Mouse (Mus musculus): ENCODE measurements around the gene Bnip3. TPM values are rescaled to one million over a fixed set of nuclear protein-coding genes. Genes with fewer than 3 reads are reported as not detected.

Bnip3 gene
- total and polyA plus RNA-seq, 3 experiments: 20.8 to 294 (median 102) TPM

DNA sequence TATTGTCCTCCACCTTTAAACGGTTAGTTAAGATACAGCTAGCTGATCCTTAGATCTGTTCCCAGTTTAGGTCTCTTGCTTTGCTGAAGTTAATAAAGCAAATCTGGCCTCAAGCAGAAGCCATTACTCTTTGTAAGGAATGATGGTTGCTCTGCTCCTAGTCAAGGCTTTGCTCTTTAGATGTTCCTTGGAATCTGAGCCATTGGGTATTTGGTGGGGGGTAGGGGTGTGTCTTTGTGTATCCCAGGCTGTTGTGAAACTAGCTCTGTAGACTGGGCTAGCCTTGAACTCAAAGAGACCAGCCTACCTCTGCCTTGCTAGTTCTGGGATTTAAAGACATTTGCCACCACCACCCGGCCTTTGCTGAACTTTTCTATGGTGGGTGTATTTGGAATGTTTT is 55.1 kb downstream of the Bnip3 start:
- DNase-seq (ENCODE audit: extremely low read depth): no peak
- no peak for TF ChIP-seq E2F4 (IDR thresholded peaks at IDR 0.05; ENCODE audit: insufficient replicate concordance, low read depth, low read length)
- TF ChIP-seq ELF1 (IDR thresholded peaks at IDR 0.05; ENCODE audit: low read depth, low read length): no peak
- TF ChIP-seq POLR2AphosphoS2 (IDR thresholded peaks at IDR 0.05; ENCODE audit: low read depth, low read length): no peak
- TF ChIP-seq MEF2A (IDR thresholded peaks at IDR 0.05; ENCODE audit: borderline replicate concordance, low read depth, low read length): no peak
- TF ChIP-seq ZKSCAN1 (IDR thresholded peaks at IDR 0.05; ENCODE audit: borderline replicate concordance, low read depth, low read length): no peak
- TF ChIP-seq RCOR1 (conservative IDR thresholded peaks at IDR 0.05; ENCODE audit: low read depth, low read length): no peak
- TF ChIP-seq IRF4 (IDR thresholded peaks at IDR 0.05; ENCODE audit: low read depth, low read length): no peak
- TF ChIP-seq SMC3 (IDR thresholded peaks at IDR 0.05; ENCODE audit: low read depth, low read length): no peak
- no peak for TF ChIP-seq GABPA (IDR thresholded peaks at IDR 0.05; ENCODE audit: insufficient replicate concordance, low read depth, low read length)
- no peak for TF ChIP-seq UBTF (IDR thresholded peaks at IDR 0.05; ENCODE audit: low read depth, low read length)
- no peak for TF ChIP-seq HCFC1 (IDR thresholded peaks at IDR 0.05; ENCODE audit: low read depth, low read length)
- no peak for TF ChIP-seq KAT2A (IDR thresholded peaks at IDR 0.05; ENCODE audit: insufficient replicate concordance, low read length)
- no peak for TF ChIP-seq BHLHE40 (IDR thresholded peaks at IDR 0.05; ENCODE audit: low read depth, low read length)
- no peak for TF ChIP-seq CHD2 (IDR thresholded peaks at IDR 0.05; ENCODE audit: low read length)
- no peak for TF ChIP-seq ZC3H11A (IDR thresholded peaks at IDR 0.05; ENCODE audit: low read depth, low read length)
- TF ChIP-seq USF1 (IDR thresholded peaks at IDR 0.05; ENCODE audit: low read depth, low read length): no peak
- no peak for TF ChIP-seq NELFE (IDR thresholded peaks at IDR 0.05; ENCODE audit: low read depth, low read length)
- peaks cover 24 to 73% of the 10 kb centered on the region in 2 experiments for H3K36me3 ChIP-seq (replicated peaks in 1 of 2; ENCODE audit: control insufficient read depth in 1 of 2, insufficient read depth in 1 of 2, low read length in 1 of 2)
- H3K4me2 ChIP-seq (ENCODE audit: insufficient read depth, low read depth, poor library complexity, severe bottlenecking): no peak overlapping the region
- H3K4me3 ChIP-seq (replicated peaks in 1 of 3; ENCODE audit: low read depth in 2 of 3, low read length in 2 of 3, poor library complexity in 1 of 3): no peak overlapping the region
- in situ Hi-C loops (cut with MboI; ENCODE audit: low pct_ligation_motif_present, low pct_unique_long_range_greater_than_20kb, low sequenced_read_pairs) (no loop called here), dilution Hi-C loops (cut with MboI; ENCODE audit: extremely low pct_ligation_motif_present, extremely low pct_unique_long_range_greater_than_20kb, low sequenced_read_pairs) (no loop called here)
- peaks cover 9% of the 10 kb centered on the region for H3K79me2 ChIP-seq (replicated peaks; ENCODE audit: control insufficient read depth, extremely low read depth, insufficient read depth, poor library complexity, severe bottlenecking)
- peaks cover 0 to 11% of the 10 kb centered on the region in 2 experiments; a peak in 2 of 4 replicates for H3K4me1 ChIP-seq (ENCODE audit: control insufficient read depth in 1 of 2, insufficient read depth in 2 of 2)
- no peak overlapping the region for H3K27ac ChIP-seq (ENCODE audit: insufficient read depth, low read depth)
- no peak overlapping the region for H3K9ac ChIP-seq (ENCODE audit: insufficient read depth, low read depth)
- H3K27me3 ChIP-seq (replicated peaks): no peaks in the 10 kb centered on the region
- no peaks in the 10 kb centered on the region for H3K9me3 ChIP-seq (replicated peaks; ENCODE audit: low read length)

DNA sequence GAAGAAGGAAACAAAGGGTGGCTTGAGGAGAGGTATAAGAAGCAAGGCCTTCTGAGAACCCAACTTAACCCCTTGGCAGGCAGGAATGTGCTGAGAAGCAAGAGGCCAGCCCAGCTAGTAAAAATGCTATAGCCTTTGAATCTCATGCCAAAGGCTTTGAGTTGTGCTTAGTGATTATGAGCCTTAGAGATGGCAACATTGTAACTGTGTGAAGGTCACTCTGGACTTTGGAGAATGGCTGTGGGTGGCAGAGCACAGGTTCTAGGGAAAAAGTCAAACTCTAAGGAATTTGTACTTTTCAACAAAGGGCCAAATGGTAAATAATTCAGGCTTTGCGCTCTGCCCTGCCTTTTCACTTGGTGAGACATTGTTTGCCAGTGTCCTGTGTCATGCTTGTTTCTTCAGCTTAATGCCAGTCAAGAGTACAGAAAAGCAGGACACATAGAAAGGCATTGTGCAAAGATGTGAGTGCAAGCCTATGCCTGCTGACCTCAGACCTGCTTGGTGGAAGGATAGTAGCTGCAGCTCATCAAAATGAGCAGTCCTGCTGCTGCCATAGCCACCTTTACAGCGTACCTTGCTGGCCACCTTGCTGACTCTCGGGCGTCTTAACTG is 55.8 kb downstream of the Bnip3 start:
- Histone ChIP-seq H3K9me3 (replicated peaks; ENCODE audit: low read length) (no peaks in the 10 kb centered on the region), H3K27ac (ENCODE audit: insufficient read depth, low read depth) (no peak overlapping the region), H3K4me2 (ENCODE audit: insufficient read depth, low read depth, poor library complexity, severe bottlenecking) (no peak overlapping the region), H3K9ac (ENCODE audit: insufficient read depth, low read depth) (no peak overlapping the region), H3K27me3 (replicated peaks) (no peaks in the 10 kb centered on the region), H3K36me3 (replicated peaks in 1 of 2; ENCODE audit: control insufficient read depth in 1 of 2, insufficient read depth in 1 of 2, low read length in 1 of 2) (peaks cover 24 to 69% of the 10 kb centered on the region in 2 experiments), H3K4me3 (replicated peaks in 1 of 3; ENCODE audit: low read depth in 2 of 3, low read length in 2 of 3, poor library complexity in 1 of 3) (no peak overlapping the region), H3K79me2 (replicated peaks; ENCODE audit: control insufficient read depth, extremely low read depth, insufficient read depth, poor library complexity, severe bottlenecking) (peaks cover 9% of the 10 kb centered on the region), H3K4me1 (ENCODE audit: control insufficient read depth in 1 of 2, insufficient read depth in 2 of 2) (peaks cover 0 to 13% of the 10 kb centered on the region in 2 experiments; a peak in 2 of 4 replicates)
- in situ Hi-C loops (cut with MboI; ENCODE audit: low pct_ligation_motif_present, low pct_unique_long_range_greater_than_20kb, low sequenced_read_pairs) (no loop called here), dilution Hi-C loops (cut with MboI; ENCODE audit: extremely low pct_ligation_motif_present, extremely low pct_unique_long_range_greater_than_20kb, low sequenced_read_pairs) (no loop called here)
- TF ChIP-seq USF2 (conservative IDR thresholded peaks at IDR 0.05; ENCODE audit: low read depth, low read length) (no peak), UBTF (IDR thresholded peaks at IDR 0.05; ENCODE audit: low read depth, low read length) (no peak), MAFK (IDR thresholded peaks at IDR 0.05; ENCODE audit: insufficient replicate concordance, low read length) (no peak), SMC3 (IDR thresholded peaks at IDR 0.05; ENCODE audit: low read depth, low read length) (no peak), SIN3A (IDR thresholded peaks at IDR 0.05; ENCODE audit: low read length) (no peak), ZNF384 (IDR thresholded peaks at IDR 0.05; ENCODE audit: low read depth, low read length) (no peak), JUND (conservative IDR thresholded peaks at IDR 0.05; ENCODE audit: low read depth, low read length) (no peak), CHD2 (IDR thresholded peaks at IDR 0.05; ENCODE audit: low read length) (no peak), MYC (IDR thresholded peaks at IDR 0.05; ENCODE audit: low read depth, low read length) (no peak)
- DNase-seq (ENCODE audit: extremely low read depth): no peak

All from CH12.LX (cell line).